Mouse (Mus musculus): ENCODE results near the gene Rab37. TPM values are rescaled to one million over a fixed set of nuclear protein-coding genes. Genes with fewer than 3 reads are reported as not detected.

Gene Rab37
- 100 to 1,000 TPM; 161 to 191 TPM for polyA plus RNA-seq (2017; shearing (Covaris generic))

GRCm38 (mm10) chr11:115091362-115091901 lies at the start of gene Rab37:
Rab37 (plus strand) TSS chr11:115091431.

GRCm38 (mm10) chr11:115048259-115048658 lies 43.0 kb upstream of the Rab37 start, which contains the start of gene Cd300ld3:
Cd300ld3 (minus strand) TSS chr11:115048409.

GRCm38 (mm10) chr11:115062077-115062476 lies 29.2 kb upstream of the Rab37 start, which contains the start of gene Cd300e:
Cd300e (minus strand) TSS chr11:115062177.

DNA sequence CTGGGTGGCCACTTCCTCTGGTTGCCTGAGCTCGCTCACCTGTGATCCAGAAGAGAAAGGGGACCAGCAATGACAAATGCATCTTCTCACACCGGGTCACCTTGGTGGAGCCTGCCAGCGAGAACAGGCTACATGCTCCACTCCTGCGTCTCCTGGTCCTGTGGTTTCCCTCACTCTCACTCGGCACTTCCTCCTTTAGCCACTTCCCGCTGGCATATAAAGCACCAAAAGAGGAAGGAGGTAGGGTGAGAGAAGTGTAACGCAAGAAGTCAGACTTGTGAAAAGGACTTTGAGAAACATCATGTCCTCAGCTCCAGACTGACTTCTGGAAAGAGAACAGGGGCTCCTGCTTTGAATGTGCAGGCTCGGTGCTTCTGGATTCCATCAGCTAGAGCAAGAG lies 42.6 kb downstream of the Rab37 start, which contains the start of gene Cd300lf:
Cd300lf (minus strand) TSS at position 193 of the 400 bp plus-strand sequence.

GRCm38 (mm10) chr11:115162832-115163480 lies 71.7 kb downstream of the Rab37 start, which contains the start of gene Slc9a3r1:
Slc9a3r1 (plus strand) TSS chr11:115163341.

DNA sequence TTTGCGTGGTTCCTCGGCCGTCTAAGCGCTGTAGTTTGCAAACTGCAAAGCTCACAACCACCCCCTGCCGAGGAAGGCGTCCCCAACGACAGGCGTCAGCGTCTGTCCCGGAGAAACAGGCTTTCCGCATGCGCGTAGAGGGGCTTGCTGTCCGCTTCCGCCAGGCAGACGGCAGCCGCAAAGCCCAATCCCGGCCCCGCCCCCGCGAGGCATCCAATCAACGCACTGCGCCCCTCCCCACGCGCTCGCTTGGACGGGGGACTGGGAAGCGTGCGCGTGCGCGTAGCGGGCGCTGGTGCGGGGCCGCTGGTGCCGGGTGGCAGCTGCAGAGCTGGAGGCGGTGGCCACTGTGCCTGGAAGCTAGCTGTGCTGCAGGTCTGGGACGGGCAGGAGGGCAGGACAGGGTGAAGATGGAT lies 96.0 kb downstream of the Rab37 start, which contains the start of gene Tmem104:
Tmem104 (plus strand) TSS at position 264 of the 416 bp plus-strand sequence.

GRCm38 (mm10) chr11:115187693-115188092 lies 96.5 kb downstream of the Rab37 start, which contains the start of gene Nat9:
Nat9 (minus strand) TSS chr11:115187859.

Other genes with a start within 250 kb of the Rab37 start
- under 1 TPM in 1 of 2 experiments, not detected in 1; 0.23 TPM for gene Gprc5c, start 240.3 kb upstream of the Rab37 start, polyA plus RNA-seq (2017; shearing (Covaris generic))
- 1 to 10 TPM in 1 of 2 experiments, under 1 TPM in 1; 0.32 to 2.8 TPM for gene Cd300a, start 201.4 kb upstream of the Rab37 start, polyA plus RNA-seq (2017; shearing (Covaris generic))
- under 1 TPM; 0.56 to 0.66 TPM for gene Cd300lb, start 157.0 kb upstream of the Rab37 start, polyA plus RNA-seq (2017; shearing (Covaris generic))
- gene Cd300c, start 122.3 kb upstream of the Rab37 start, polyA plus RNA-seq (2017; shearing (Covaris generic)) = under 1 TPM in 1 of 2 experiments, not detected in 1; 0.26 TPM
- gene Cd300ld, start 101.5 kb upstream of the Rab37 start, polyA plus RNA-seq (2017; shearing (Covaris generic)) = 1 to 10 TPM in 1 of 2 experiments, not detected in 1; 1.1 TPM
- 1 to 10 TPM in 1 of 2 experiments, under 1 TPM in 1; 0.61 to 3.9 TPM for gene Cd300c2, start 89.6 kb upstream of the Rab37 start, polyA plus RNA-seq (2017; shearing (Covaris generic))
- under 1 TPM in 1 of 2 experiments, not detected in 1; 0.75 TPM for gene Cd300ld2, start 75.2 kb upstream of the Rab37 start, polyA plus RNA-seq (2017; shearing (Covaris generic))
- gene Cd300ld4, start 64.4 kb upstream of the Rab37 start, polyA plus RNA-seq (2017; shearing (Covaris generic)) = not detected
- not detected for gene Cd300ld5, start 53.7 kb upstream of the Rab37 start, polyA plus RNA-seq (2017; shearing (Covaris generic))
- gene Cd300ld3, start 43.0 kb upstream of the Rab37 start, polyA plus RNA-seq (2017; shearing (Covaris generic)) = not detected
- under 1 TPM in 1 of 2 experiments, not detected in 1; 0.73 TPM for gene Cd300e, start 29.3 kb upstream of the Rab37 start, polyA plus RNA-seq (2017; shearing (Covaris generic))
- 1 to 10 TPM in 1 of 2 experiments, under 1 TPM in 1; 0.60 to 4.1 TPM for gene Cd300lf, start 42.6 kb downstream of the Rab37 start, polyA plus RNA-seq (2017; shearing (Covaris generic))
- 100 to 1,000 TPM; 316 to 490 TPM for gene Slc9a3r1, start 71.9 kb downstream of the Rab37 start, polyA plus RNA-seq (2017; shearing (Covaris generic))
- gene Tmem104, start 96.1 kb downstream of the Rab37 start, polyA plus RNA-seq (2017; shearing (Covaris generic)) = 10 to 100 TPM in 1 of 2 experiments, 1 to 10 TPM in 1; 9.5 to 14.9 TPM
- 10 to 100 TPM in 1 of 2 experiments, 1 to 10 TPM in 1; 7.7 to 13.8 TPM for gene Nat9, start 96.4 kb downstream of the Rab37 start, polyA plus RNA-seq (2017; shearing (Covaris generic))
- gene Grin2c, start 175.8 kb downstream of the Rab37 start, polyA plus RNA-seq (2017; shearing (Covaris generic)) = under 1 TPM in 1 of 2 experiments, not detected in 1; 0.05 TPM
- 10 to 100 TPM; 26.7 to 35.3 TPM for gene Fdxr, start 185.6 kb downstream of the Rab37 start, polyA plus RNA-seq (2017; shearing (Covaris generic))
- gene Fads6, start 206.2 kb downstream of the Rab37 start, polyA plus RNA-seq (2017; shearing (Covaris generic)) = 1 to 10 TPM in 1 of 2 experiments, under 1 TPM in 1; 0.57 to 1.1 TPM
- not detected for gene Otop2, start 215.7 kb downstream of the Rab37 start, polyA plus RNA-seq (2017; shearing (Covaris generic))
- not detected for gene Ush1g, start 230.6 kb downstream of the Rab37 start, polyA plus RNA-seq (2017; shearing (Covaris generic))
- gene Otop3, start 243.3 kb downstream of the Rab37 start, polyA plus RNA-seq (2017; shearing (Covaris generic)) = under 1 TPM in 1 of 2 experiments, not detected in 1; 0.16 TPM